Mouse (Mus musculus) liver, adult 2 months (tissue): ENCODE measurements around the gene Lgals12. TPM values are rescaled to one million over a fixed set of nuclear protein-coding genes. Genes with fewer than 3 reads are reported as not detected.
A peak's percentile ranks its signal among the peaks of the same experiment; 100 is the strongest.

Experiments used
- DNase-seq: peaks from one replicate; pipeline ENCODE4 v3.0.0-alpha.2; 2011; ENCODE audit warnings: low read depth, low spot score; ENCODE audit errors: extremely low read depth
- H3K27ac ChIP-seq: fragments of 200-500 bp; replicated peaks from 2 replicates; pipeline ENCODE4 v1.5.1; 2012; ENCODE audit warnings: low read depth, mild to moderate bottlenecking, control low read depth, inconsistent platforms, low read length; ENCODE audit not compliant: insufficient read depth
- H3K27me3 ChIP-seq: fragments of 200-500 bp; 2 replicates; pipeline ENCODE4 v1.6.1; 2012; ENCODE audit warnings: mild to moderate bottlenecking, moderate library complexity, low read length, inconsistent platforms; ENCODE audit not compliant: control insufficient read depth, insufficient read depth
- H3K36me3 ChIP-seq: fragments of 200-500 bp; 2 replicates; pipeline ENCODE4 v1.6.1; 2012; ENCODE audit warnings: low read length, inconsistent platforms; ENCODE audit not compliant: control insufficient read depth, insufficient read depth
- H3K4me1 ChIP-seq: fragments of 200-500 bp; 2 replicates; pipeline ENCODE4 v1.6.1; 2011; ENCODE audit warnings: low read length; ENCODE audit not compliant: control insufficient read depth, insufficient read depth
- H3K4me3 ChIP-seq: fragments of 200-500 bp; 2 replicates; pipeline ENCODE4 v1.5.1; 2011; ENCODE audit warnings: low read depth, mild to moderate bottlenecking, control low read depth, low read length, moderate library complexity; ENCODE audit not compliant: insufficient read depth
- H3K79me2 ChIP-seq: fragments of 200-500 bp; 2 replicates; pipeline ENCODE4 v1.6.1; 2012; ENCODE audit warnings: inconsistent platforms, mild to moderate bottlenecking, low read length, moderate library complexity; ENCODE audit not compliant: control insufficient read depth, insufficient read depth
- H3K9ac ChIP-seq: fragments of 200-500 bp; 2 replicates; pipeline ENCODE4 v1.6.1; 2012; ENCODE audit warnings: low read depth, mild to moderate bottlenecking, control low read depth, inconsistent platforms, low read length
- CTCF ChIP-seq: fragments of 200-500 bp; IDR thresholded peaks from 2 replicates; pipeline ENCODE4 v1.5.1; 2011; ENCODE audit warnings: low read depth, low read length, control low read depth
- POLR2A ChIP-seq: fragments of 200-500 bp; IDR thresholded peaks from 2 replicates; pipeline ENCODE4 v1.6.1; 2011; ENCODE audit warnings: low read length, control low read depth; ENCODE audit not compliant: insufficient read depth; ENCODE audit errors: extremely low read depth
- WGBS: fragments of 180-500 bp; shearing (Covaris S2); methylation state at CpG from one replicate; pipeline ENCODE4 v1.1.7; 2018; 5-methylcytosine and 5-hydroxymethylcytosine counted together
- polyA plus RNA-seq: library from polyadenylated mRNA; depleted of rRNA; stranded (reverse); fragments of >200 nt; gene quantifications from 2 replicates; pipeline ENCODE4 v1.2.3, GENCODE M21; 2012
- total RNA-seq: library from RNA; depleted of rRNA; stranded (reverse); fragments of >200 nt; gene quantifications from 2 replicates; pipeline ENCODE4 v1.2.3, GENCODE M21; 2014

Gene Lgals12
- total and polyA plus RNA-seq, 2 experiments, result not detected

- no peaks in the 10 kb centered on the region; the same call in 1 of the 2 replicates for H3K79me2 ChIP-seq
- TF ChIP-seq POLR2A (no peak), CTCF (no peak)
- H3K4me3 ChIP-seq, result no peak overlapping the region
- H3K27me3 ChIP-seq, result no peaks in the 10 kb centered on the region
- WGBS, result 38% methylated on average over 3 of the region's 3 CpGs
- H3K36me3 ChIP-seq, result no peaks in the 10 kb centered on the region; the same call in 1 of the 2 replicates
- no peak for DNase-seq
- H3K4me1 ChIP-seq, result no peaks in the 10 kb centered on the region
- H3K9ac ChIP-seq, result no peak overlapping the region
- no peak overlapping the region for H3K27ac ChIP-seq
Measured at GRCm38 (mm10) chr19:7592018-7592417, 15.0 kb downstream of the Lgals12 start.

- DNase-seq, result no peak
- TF ChIP-seq POLR2A (no peak), CTCF (no peak)
- H3K36me3 ChIP-seq, result no peaks in the 10 kb centered on the region; the same call in 1 of the 2 replicates
- no peaks in the 10 kb centered on the region for H3K4me1 ChIP-seq
- H3K4me3 ChIP-seq, result no peak overlapping the region
- no peak overlapping the region for H3K9ac ChIP-seq
- no peaks in the 10 kb centered on the region; the same call in 1 of the 2 replicates for H3K79me2 ChIP-seq
- H3K27me3 ChIP-seq, result no peaks in the 10 kb centered on the region
- H3K27ac ChIP-seq, result no peak overlapping the region
Measured at GRCm38 (mm10) chr19:7590795-7591194, 16.2 kb downstream of the Lgals12 start.

GRCm38 (mm10) chr19:7585764-7586163, 21.2 kb downstream of the Lgals12 start:
- no peak overlapping the region for H3K4me3 ChIP-seq
- DNase-seq, result no peak
- no peak overlapping the region for H3K9ac ChIP-seq
- H3K27ac ChIP-seq, result no peak overlapping the region
- H3K27me3 ChIP-seq, result no peaks in the 10 kb centered on the region
- H3K36me3 ChIP-seq, result no peaks in the 10 kb centered on the region; the same call in 1 of the 2 replicates
- H3K79me2 ChIP-seq, result no peaks in the 10 kb centered on the region
- WGBS, result 82% methylated on average over 6 of the region's 6 CpGs
- 0 out of 2 replicates have a peak, but pooled peaks cover 4% of the 10 kb centered on the region for H3K4me1 ChIP-seq
- TF ChIP-seq CTCF, result no peak
- no peak for TF ChIP-seq POLR2A

- Histone ChIP-seq H3K27me3 (no peaks in the 10 kb centered on the region), H3K9ac (no peak overlapping the region), H3K79me2 (no peaks in the 10 kb centered on the region), H3K4me3 (no peak overlapping the region), H3K4me1 (peaks cover 8% of the 10 kb centered on the region; the same call in 1 of the 2 replicates), H3K27ac (no peak overlapping the region), H3K36me3 (no peaks in the 10 kb centered on the region; the same call in 1 of the 2 replicates)
- TF ChIP-seq POLR2A (no peak), CTCF (no peak)
- no peak for DNase-seq
- 88% methylated on average over 8 of the region's 8 CpGs for WGBS
Measured at GRCm38 (mm10) chr19:7585279-7585678, 21.7 kb downstream of the Lgals12 start.

GRCm38 (mm10) chr19:7583599-7583998, 23.4 kb downstream of the Lgals12 start:
- H3K79me2 ChIP-seq, result no peaks in the 10 kb centered on the region
- no peak for DNase-seq
- H3K4me1 ChIP-seq, result peaks cover 8% of the 10 kb centered on the region; the same call in 1 of the 2 replicates
- TF ChIP-seq CTCF, result no peak
- TF ChIP-seq POLR2A, result no peak
- H3K4me3 ChIP-seq, result no peak overlapping the region
- 81% methylated on average over 3 of the region's 3 CpGs for WGBS
- no peak overlapping the region for H3K27ac ChIP-seq
- H3K36me3 ChIP-seq, result no peaks in the 10 kb centered on the region; the same call in 1 of the 2 replicates
- no peaks in the 10 kb centered on the region for H3K27me3 ChIP-seq
- no peak overlapping the region for H3K9ac ChIP-seq

GRCm38 (mm10) chr19:7583101-7583500, 23.9 kb downstream of the Lgals12 start:
- Histone ChIP-seq H3K9ac (no peak overlapping the region), H3K27ac (no peak overlapping the region), H3K4me3 (no peak overlapping the region), H3K36me3 (no peaks in the 10 kb centered on the region; the same call in 1 of the 2 replicates), H3K79me2 (no peaks in the 10 kb centered on the region), H3K4me1 (peaks cover 8% of the 10 kb centered on the region; the same call in 1 of the 2 replicates), H3K27me3 (no peaks in the 10 kb centered on the region)
- TF ChIP-seq POLR2A (no peak), CTCF (no peak)
- WGBS, result 86% methylated on average over 7 of the region's 7 CpGs
- peak; percentile 13 for DNase-seq
